Mouse (Mus musculus): ENCODE data around the gene Anxa4.

The Anxa4 gene

DNA sequence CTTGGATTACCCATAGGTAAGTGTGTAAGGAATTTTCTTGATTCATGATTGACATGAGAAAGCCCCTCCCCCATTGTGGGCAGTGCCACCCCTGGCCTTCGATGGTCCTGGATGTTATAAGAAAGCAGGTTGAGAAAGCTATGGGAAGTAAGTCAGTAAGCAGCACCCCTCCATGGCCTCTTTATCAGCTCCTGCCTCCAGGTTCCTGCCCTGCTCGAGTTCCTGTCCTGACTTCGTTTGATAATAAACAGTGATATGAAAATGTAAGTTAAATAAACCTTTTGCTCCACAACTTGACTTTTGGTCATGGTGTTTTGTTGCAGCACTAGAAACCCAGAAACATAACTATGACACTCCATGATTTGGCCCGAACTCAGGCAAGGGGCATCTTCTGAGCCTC is 43.6 kb downstream of the Anxa4 start:
- DNase-seq: no peak

DNA sequence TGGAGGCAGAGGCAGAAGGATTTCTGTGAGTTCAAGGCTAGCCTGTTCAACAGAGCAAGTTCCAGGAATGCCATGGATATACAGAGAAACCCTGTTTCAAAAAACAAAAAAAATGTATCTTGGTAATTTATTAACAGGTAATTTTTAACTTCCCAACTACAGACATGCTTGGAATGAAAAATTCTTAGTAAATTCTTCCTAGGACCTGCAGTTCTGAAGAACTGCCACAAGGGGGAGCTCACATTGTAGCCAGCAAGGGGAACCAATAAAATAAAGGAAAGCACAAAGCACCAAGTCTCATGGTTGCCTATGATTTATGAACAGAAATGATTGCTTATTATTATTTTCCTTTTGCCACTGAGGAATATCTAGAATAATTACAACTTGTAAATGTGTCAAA is 46.2 kb downstream of the Anxa4 start:
- DNase-seq: peak; percentile 68 to 73

DNA sequence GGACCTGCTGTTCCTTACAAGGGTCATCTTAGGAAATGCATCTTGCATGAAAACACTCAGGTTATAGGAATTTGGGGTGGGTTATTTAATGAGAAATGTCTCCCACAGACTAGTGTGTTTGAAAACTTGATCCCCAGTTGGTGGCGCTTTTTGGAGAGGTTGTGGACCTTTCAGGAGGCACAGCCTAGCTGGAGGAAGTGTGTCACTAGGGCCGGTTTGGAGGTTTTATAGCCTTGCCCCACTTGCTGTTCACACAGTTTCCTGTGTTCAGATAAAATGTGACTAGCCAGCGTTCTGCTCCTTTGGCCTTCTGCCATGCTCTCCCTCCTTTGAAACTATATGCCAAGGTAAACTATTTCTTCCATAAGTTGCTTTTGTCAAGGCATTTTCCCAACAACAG is 52.7 kb downstream of the Anxa4 start:
- no peak for DNase-seq

DNA sequence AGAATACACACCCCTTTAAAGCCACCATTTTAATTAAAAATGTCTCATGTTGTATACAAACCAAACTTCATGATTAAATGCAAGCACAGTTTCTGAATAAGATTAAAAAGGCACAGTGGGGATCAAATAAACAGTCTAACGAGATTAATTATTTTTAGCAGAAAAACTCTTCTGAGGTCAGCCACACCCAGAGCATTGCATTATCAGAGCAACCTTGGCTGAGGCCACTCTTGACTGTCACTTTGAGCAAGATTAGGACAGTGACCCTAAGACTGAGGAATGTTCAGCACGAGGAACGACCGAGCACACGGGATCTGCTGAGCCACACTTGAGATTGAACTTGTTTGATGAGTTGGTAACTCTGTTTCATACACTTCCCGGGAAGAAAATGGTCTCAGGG is 56.6 kb downstream of the Anxa4 start:
- no peak for DNase-seq

DNA sequence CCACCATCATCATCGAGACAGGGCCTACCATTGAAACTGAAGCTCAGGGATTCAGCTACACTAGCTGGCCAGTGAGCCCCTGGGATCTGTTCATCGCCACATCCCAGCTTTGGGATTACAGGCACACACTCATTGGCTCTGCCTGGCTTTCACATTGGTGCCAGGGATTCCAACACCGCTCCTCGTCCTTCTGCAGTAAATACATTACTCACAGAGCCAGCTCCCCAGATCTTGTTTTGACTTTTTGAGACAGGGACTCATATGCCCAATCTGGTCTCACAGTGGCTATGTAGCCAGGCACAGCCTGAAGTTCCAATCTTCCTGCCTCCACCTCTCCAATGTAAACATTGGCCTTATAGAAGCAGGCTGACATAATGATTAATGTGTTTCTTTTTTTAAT is 57.1 kb downstream of the Anxa4 start:
- DNase-seq: no peak

DNA sequence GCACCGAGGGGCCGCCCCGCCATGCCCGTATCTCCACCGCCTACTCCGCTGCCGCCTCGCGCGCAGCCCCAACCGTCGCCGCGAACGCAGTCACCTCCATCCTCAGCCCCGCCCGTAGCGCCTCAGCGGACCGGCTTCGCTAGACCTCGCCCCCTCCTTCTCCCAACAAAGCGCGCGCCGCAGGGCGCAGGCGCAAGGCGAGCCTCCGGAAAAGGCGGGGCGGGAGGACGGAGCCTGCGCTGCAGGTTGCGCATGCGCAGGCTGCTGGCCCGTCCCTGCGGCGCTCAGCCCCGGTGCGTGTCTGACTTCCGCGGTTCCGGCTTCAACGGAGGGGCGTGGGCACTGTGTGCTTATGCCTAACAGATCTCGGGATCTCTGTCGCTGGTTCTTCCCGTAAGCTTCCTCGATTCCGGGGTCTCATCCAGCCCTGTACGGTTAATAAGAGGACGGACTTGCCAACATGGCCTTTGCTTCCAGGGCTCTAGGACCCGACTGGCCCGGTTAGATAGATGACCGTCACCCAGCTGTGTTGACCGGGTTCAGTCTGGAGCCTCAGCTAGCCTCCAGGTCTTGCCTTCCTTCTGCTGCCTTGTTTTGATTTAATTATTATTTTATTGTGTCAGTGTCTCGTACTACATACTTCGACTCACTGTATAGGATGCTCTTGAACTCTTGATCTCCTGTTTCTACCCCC is 60.1 kb downstream of the Anxa4 start, which contains the start of gene Gmcl1:
TSS of gene Gmcl1 (minus strand) at position 201 of the 694 bp plus-strand sequence.
- peak; percentile 96 for DNase-seq

DNA sequence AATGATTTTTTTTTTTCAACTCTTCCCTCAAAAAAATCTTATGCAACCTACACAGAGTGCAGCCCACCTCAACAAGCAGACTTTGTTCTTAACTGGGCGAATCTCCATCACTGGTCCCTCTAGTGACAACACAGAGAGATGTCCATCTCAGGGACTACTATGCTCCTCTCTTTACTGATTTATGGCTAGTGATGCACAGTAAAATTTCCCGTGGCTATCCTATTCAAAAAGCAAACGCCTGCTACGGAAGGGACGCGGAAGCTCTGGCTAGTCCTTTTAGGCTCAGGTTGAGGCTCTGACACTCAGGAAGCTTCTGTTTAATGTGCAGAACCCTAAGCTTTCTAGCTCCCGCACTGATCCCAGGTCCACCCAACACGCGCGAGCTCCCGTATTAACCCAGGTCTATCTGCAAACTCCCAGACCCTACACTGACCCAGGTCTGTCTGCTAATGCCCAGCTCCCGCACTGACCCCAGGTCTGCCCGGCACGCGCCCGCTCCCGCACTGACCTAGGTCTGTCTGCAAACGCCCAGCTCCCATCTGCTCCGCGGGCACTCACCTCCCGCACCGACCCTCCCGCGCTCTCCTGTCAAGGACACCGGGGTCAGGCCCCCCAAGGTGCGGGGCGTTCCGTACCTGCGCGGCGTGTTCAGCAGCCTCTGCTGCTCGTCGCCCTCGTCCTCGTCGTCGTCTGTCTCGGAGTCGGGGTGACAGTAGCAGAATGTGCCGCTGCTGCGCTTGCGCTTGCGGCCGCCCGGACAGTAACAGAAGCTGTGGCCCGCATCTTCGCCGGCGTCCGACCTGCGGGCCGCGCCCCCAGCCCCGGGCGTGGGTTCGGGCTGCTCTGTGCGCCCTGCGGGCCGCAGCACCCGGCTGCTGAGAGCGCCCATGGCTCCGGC is 60.9 kb downstream of the Anxa4 start:
- DNase-seq: peak; percentile 72 to 75

DNA sequence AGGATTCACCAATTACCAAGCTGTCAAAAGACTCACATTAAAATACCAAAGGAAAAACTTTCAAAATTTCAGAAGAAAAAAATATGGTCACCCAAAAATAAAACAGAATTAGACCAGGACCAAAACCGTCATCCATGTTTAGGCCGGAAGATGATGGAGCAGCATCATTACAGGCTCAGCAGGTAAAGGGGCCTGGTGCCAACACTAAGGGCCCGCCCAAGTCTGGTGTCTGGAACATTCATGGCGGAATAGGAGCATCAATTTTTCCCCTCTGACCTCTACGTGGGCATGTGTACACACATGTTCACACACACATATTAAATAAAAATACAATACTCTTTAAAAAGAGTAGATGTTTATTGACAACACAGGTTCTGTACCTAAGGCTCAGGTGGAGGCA is 64.7 kb downstream of the Anxa4 start:
- peak; percentile 24 to 31 for DNase-seq

DNA sequence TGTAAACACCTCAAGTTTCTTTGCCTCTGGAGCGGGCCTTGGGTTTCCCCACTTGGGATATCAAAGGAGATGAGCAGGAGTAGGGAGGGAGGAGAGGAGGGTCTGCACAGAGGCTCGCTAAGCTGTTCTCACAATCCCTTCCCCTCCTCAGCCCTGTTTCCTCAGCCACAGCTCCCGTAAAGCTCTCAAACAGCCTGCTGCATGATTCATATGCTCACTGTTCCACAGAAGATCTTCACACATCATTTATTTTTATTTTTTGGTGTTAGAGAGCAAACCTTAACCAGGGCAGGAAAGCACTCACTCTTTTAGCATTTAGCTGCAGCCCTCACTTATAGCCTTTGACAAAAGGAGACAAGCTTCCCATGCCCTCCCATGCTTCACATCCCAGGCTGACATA is 71.4 kb downstream of the Anxa4 start:
- DNase-seq: no peak

DNA sequence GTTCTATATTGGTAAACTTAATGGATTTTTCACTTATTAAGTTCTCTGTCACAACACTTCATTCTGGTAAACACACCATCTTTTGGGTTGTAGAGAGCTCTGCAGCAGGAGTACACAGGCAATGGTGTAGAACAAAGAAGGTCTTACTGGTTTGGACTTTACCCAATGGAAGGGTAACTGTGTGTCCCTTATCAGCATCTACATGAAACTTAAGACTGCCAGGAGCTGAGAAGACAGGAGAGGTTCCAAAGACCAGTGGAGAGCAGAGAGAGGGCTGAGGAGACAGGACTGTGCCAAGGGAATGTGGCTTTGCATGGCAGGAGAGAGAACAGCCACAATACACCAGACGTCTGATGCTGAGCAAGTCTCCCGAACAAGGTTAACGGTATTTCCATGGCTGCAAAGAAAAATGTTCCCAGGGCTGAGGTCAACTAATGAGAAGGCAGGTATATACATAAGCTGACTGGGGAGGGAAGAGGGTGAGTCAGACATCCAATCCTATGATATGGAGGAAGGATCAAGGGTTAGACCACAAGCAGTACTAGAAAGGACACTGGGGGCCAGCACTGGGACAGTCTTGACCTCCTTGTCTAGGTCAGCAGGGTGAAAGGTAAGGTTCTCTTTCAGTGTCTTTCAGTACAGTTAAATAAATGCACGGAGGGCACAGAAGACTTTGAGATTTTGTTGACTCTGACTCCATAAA is 85.2 kb downstream of the Anxa4 start:
- no peak for DNase-seq

DNA sequence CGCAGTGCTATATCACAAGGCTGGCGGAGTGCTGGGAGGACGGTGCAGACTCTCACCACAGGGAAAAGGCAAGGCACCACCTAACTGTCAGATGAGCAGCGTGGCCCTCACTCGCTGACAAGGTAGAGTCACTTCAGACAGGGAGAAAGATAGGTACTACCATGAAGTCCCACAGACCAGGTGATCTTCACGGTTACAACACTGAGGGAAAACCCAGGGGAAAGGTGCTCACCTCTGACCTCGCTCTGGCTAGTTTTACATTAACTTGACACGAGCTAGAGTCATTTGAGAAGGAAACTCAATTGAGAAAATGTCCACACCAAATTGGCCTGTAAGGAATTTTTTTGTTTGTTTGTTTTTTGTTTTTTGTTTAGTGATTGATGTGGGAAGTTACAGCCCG is 90.8 kb downstream of the Anxa4 start:
- DNase-seq: no peak

DNA sequence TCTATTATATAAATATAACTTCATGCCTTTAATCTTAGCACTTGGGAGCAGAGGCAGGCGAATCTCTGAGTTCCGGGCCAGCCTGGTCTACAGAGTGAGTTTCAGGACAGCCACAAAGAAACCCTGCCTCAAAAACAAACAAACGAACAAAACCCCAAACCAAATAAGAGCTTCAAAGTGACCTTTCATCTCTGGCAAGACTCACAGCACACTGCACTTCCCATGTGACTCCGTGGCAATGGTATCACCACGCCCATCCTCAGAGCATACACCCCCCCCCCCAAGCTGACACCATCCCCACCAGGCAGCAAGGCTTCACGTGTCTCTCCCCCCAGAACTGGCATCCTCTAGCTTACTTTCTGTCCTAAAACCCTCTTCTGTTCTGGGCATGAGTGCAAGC is 95.5 kb downstream of the Anxa4 start:
- DNase-seq: no peak

DNA sequence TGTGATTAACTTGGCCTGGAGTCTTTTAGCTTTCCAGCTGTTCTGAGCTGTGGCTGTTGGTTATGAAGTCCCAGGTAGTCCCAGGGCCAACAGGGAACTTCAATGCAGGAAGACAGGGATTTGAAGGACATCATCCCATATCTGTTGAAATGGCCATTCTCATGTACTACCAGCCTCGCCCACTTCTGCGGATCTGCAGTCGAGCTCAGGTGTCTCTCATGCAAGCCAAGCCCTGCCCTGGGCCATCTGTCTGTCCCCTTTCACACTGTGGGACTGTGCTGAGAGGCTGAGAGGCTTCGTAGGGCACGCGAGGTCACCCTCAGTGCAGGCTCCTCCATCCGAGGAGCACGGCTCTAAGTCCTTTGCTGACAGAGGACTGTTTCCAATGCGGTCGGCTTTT is 97.2 kb downstream of the Anxa4 start:
- peak; percentile 43 to 48 for DNase-seq

DNA sequence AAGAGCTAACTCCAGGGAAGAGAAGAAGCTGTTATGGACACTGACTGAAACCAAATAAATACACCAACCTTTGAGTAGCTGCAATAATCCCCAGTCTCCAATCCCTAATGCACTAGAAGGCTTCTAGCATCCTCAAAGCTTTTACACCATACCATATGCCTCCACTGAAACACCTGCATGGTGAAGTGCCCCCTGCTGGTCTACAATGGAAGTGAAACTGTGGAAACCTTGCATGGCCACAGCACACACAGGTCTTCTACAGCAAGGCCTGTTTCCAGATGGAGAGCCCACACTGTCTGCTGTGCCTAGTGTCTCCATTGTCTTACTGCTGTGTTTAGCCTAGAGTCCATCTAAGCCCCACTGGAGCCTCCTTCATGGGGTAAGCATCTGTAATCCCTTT is 98.9 kb downstream of the Anxa4 start:
- peak; percentile 52 to 65 for DNase-seq

DNA sequence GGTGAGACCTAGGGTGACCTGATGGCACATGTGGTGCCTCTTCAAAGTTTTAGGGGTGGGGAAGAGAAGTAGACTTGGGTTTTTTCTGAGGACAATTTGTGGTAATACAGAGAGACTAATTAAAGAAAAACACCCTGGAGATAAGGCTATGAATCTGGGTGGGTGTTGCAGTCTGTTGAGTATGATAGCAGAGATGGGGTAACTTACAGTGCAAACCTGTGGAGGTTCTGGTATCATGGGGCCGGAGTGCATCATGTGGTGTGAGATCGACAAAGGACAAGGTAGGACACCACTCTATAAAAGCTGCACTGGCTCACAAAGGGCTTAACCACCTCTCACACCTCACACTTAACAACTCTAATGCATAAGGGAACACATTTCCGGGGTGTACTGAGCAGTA is 103.7 kb downstream of the Anxa4 start:
- no peak for DNase-seq

DNA sequence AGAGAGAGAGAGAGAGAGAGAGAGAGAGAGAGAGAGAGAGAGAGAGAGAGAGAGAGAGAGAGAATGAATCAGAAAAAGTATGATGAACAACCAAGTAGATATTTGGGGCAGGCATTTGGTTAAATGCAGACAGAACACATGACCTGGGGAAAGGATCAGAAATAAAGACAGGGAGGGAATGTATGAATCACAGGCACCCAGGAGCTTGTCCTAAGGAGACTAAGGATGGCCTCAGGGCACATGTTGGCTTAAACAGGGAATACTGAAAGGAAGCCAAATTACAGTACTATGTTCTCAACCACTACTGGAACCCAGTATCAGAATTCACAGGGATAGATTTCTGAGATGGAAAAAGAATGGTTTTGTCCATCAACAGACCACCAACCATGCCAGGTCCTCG is 106.4 kb downstream of the Anxa4 start:
- no peak for DNase-seq

All from cerebellum, postnatal 14 days (tissue).